Mouse (Mus musculus) c-Kit-negative CD71-positive TER-119-positive erythroid progenitor cells, embryonic 14.5 days (primary cell): Measurements from ENCODE around the gene Tmem139.

ENCODE experiments used
- DNase-seq: peaks from one replicate; pipeline ENCODE4 v3.0.0-alpha.2; 2013; ENCODE audit warnings: low read depth, low spot score

Gene Tmem139

GRCm38 (mm10) chr6:42276151-42276550, 14.4 kb downstream of the Tmem139 start:
- no peak for DNase-seq

DNA sequence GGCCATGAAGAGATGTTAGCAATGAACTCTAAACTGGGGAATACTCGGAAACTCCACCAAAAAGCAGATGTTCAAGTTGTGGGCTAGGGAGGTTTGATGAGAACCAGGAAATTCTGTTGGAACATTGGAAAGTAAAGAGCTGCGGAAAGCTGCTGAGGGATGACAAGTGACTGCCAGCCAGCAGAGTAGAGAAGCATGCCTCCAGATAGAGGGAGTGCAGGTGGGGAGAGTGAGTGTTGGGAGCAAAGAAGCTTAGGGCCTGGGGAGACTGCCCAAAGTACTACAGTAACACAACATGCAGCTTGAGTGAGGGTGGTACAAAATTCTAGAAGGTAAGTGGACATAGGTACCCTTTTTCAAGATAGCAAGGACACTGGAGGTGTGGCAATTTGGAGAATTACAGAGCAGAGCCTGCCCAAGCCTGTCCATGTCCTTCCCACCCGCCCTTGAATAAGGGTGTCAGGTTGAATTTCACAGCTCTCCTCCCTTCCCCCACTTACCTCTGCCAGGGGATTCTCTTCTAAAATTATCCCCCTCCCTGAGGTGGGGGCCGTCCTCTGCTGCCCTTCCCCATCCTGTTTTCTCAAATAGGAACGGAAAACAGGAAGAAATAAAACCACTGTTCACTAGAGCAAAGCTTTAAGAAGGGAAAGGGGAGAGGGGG, 21.2 kb downstream of the Tmem139 start:
- no peak for DNase-seq

DNA sequence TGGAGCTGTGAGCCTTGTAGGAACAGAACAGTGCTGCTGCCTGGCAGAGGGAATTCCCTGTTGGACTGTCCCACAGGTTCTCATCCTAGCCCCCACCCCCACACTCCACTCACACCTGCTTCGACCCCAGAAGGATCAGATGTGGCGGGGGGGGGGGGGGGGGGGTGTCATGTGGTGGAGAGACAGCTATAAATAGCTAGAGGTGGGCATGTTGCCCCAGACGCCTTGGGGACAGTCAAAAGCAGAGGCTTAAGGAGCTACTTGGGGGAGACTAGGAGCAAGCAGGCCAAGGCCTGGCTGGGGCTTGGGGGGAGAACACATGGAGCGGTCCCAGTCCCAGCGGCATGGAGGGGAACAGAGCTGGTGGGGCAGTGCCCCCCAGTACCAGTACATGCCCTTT, 24.7 kb downstream of the Tmem139 start, which contains the start of gene Clcn1:
Clcn1 (plus strand) TSS at position 238 of the 400 bp plus-strand sequence.
- no peak for DNase-seq

DNA sequence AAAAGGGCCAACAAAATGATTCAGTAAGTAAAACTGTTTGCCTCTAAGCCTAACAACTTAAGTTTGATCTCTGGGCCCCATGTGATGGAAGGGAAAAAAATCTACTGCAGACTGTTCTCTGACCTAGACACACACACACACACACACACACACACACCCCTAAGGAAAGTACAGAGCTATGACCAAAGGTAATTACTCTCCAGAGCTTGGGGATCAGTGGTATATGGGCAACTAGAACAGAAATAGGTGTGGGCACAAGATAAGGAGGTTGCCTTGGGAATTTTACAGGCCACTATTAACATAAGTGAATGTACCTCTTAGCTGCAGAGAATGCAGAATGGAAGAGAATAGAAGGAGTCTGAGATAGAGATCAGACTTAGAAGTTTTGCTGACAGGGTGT, 25.8 kb downstream of the Tmem139 start:
- DNase-seq: no peak

GRCm38 (mm10) chr6:42293327-42293726, 31.6 kb downstream of the Tmem139 start:
- DNase-seq: no peak

- DNase-seq: no peak
Observed at GRCm38 (mm10) chr6:42295549-42296094, 33.9 kb downstream of the Tmem139 start.

- no peak for DNase-seq
Observed at GRCm38 (mm10) chr6:42299362-42299761, 37.6 kb downstream of the Tmem139 start.

GRCm38 (mm10) chr6:42309816-42310378, 48.1 kb downstream of the Tmem139 start:
- DNase-seq: no peak

DNA sequence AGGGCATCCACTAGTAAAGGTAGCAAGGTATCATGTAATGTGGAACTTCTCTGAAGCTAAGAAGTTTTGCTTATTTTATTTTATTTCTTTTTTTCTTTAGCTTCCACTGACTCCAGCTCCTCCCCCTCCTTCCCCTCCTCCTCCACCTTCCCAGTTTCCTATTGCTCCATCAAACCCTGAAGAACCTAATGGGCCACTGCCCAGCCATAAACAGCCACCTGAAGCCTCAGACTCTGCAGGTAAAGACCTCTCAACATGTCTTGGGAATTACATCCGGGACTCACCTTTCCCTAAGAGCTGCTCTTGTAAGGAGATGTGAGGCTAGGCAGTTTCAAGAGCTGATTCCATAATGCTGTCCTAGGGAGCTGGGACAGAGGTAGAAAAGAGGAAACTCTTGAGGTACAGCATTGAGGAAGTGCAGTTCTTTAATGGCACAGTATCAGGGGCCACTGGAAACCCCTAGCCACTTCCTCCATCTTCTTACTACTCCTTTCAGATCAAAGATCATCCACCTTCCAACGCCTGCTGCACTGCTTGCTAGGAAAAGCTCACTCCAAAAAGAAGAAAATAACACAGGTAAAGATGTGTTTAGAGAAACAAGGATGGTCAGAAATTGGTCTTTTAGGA, 48.8 kb downstream of the Tmem139 start:
- no peak for DNase-seq
